Mouse (Mus musculus) cerebellum, postnatal 10 days (tissue): ENCODE results near the gene Cacng8.

Source experiments
- DNase-seq, 2 experiments: peaks; one replicate each; pipeline ENCODE4 v3.0.0; 2021; ENCODE audit warnings: mixed read lengths in 2 of 2

The Cacng8 gene

GRCm38 (mm10) chr7:3439984-3440383 is 49.5 kb downstream of the Cacng8 start:
- DNase-seq: no peak

DNA sequence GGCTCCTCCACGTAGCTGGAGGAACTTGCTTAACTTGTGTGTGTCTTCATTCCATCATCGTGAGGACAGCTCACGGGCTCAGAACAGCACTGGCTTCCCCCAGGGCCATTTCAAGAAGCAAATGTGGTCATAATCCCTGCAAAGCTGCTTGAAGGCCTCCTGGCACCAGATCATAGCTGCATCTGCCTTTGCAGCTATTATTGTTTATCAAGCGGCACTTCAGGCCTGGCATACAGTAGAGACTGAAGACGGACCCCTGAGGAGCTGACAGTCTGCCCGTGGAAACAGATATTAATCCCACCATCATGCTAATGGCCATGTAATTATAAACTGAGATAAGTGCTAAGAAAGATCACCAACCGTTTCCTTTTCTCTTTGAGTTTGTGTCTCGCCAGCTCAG is 50.0 kb downstream of the Cacng8 start:
- DNase-seq: peak; percentile 35 to 51

DNA sequence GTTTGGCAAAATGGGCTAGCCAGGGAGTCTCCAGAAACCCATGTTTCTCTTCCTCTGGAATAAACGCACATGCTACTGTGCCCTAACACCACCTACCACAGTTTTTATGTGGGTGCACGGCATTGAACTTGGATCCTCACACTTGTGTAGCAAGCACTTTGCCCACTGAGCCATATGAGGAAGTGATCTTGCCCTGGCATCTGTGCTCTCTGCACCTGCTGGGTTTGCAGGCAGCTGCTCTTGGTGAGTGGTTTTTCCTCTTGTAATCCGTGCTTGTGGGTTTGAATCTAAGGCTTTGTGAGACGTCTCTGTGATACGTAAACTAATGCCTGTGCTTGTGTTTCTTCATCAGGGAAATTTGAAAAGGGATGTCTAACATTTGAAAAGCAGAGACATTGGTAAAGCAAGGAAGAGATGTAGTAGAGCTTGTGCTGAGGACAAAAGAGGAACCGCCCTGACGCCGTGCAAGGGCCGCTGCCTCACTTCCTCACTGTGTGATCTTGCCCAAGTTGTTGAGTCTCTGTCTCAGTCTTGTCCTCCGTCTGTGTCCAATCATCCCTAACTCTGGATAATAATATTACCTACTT is 52.1 kb downstream of the Cacng8 start:
- peak in 1 of 2 experiments; percentile 16 for DNase-seq

DNA sequence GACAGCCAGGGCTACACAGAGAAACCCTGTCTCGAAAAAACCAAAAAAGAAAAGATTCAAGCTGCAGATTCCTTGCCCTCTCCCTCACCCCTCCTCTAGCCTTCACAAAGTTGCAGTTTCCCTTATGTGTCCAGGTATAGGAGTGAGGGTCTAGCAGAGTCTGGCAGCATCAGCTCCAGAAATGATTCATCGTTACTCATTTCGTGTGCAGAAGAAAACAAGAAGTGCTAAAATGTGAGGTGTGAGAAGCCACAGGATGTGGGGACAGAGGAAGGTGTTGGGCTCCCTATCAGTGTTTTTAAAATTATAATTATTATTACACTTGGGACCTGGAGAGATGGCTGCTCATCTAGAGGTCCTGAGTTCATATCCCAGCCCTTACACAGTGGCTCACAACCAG is 54.2 kb downstream of the Cacng8 start:
- DNase-seq: no peak

DNA sequence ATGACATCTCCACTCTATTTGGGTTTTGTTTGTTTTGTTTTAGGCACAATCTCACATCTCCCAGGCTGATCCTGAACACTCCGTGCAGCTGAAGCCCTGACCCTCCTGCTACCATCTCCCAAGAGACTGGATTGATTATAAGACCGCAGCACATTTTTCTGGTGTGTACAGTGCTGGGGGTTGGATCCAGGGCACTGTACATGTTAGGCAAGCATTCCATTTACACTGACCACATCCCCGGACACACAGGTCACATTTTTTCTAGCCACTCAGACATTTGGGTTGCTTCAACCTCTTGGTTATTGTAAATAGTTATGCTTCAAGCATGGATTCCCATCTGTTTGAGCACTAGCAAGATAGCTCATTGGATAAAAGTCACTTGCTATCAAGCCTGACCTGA is 56.1 kb downstream of the Cacng8 start:
- DNase-seq: no peak

DNA sequence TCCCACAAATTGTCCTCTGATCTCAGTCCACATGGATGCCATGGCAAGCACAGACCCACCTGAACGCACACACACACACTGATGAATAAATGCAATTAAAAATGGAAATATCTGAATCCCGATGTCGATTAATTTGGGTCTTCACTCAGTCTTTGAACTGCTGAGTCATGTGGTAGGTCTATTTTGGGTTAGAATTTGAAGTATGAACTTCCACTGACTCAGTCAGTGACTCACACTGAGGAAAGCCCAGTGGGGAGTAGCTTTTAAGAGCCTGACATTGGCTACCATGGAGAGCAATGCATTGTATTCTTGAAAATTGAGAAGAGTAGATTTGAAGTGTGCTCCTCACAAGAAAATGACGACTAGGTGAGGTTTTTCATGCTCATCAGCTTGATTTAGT is 56.5 kb downstream of the Cacng8 start:
- DNase-seq: no peak

- peak; percentile 91 to 93 for DNase-seq
Measured at GRCm38 (mm10) chr7:3448737-3449454, 58.4 kb downstream of the Cacng8 start.

DNA sequence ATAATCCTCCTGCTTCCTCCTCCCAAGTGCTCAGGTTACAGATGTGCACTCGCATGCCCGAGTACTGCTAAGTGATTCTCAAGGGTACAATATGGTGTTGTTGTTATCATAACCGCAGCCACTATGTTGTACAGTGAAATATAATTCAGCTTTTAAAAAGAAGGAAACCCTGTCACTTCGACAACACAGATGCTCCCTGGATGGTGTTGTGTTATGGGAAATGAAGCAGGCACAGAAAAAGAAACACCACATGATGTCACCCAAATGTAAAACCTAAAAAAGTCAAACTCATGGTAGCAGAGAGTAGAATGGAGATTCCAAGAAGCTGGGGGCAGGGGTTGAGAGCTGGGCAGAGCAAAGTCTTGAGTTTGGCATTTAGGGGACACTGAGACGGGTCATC is 60.2 kb downstream of the Cacng8 start:
- no peak for DNase-seq

DNA sequence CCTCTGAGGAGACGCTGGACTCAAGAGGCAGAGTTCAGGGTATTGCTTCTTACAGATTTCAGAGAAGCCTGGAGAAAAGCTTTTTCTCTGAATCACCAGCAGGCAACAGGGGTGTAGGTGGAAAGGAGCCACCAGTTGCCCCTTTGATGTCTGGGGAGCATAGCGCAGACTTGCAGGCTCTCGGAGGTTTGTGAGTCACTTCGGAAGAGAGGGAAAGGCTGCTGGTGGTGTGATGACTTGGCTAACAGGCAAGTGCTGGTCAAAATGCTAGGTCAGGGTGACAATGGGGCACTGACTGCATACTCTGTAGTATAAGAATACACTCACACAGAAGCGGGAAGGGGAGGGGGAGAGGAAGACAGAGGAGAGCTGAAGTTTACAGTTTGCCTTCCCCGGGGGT is 60.7 kb downstream of the Cacng8 start:
- no peak for DNase-seq

DNA sequence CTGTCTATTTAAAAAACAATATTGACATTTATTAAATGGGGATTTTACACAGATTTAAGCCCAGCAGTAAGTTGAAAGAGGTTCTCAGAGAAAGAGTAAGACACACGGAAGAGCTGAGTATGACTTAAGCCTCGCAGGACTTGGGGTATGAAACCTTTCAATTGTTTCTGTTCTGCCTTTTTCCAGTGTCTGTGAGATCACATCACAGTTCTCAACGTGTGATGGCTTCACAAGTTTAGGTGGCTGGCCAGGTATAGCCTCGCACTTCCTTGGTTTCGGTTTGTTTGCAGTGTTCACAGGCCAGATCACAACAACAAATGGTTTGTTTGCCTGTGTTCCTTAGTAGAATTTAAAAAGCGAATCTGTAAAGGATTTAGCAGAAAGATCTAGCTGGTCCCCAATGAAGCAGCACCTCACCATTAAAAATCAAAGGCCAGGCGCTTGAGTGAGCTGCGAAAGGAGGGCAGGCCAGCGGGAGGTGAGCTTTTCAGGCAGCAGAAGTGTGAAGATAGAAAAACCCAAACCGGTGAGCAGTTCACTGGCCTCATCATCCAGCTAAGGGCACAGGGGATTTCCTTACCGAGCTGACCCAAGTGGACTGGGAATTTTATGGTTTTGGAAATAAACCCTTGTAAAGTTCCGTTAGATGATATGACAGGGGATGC is 62.5 kb downstream of the Cacng8 start:
- no peak for DNase-seq

DNA sequence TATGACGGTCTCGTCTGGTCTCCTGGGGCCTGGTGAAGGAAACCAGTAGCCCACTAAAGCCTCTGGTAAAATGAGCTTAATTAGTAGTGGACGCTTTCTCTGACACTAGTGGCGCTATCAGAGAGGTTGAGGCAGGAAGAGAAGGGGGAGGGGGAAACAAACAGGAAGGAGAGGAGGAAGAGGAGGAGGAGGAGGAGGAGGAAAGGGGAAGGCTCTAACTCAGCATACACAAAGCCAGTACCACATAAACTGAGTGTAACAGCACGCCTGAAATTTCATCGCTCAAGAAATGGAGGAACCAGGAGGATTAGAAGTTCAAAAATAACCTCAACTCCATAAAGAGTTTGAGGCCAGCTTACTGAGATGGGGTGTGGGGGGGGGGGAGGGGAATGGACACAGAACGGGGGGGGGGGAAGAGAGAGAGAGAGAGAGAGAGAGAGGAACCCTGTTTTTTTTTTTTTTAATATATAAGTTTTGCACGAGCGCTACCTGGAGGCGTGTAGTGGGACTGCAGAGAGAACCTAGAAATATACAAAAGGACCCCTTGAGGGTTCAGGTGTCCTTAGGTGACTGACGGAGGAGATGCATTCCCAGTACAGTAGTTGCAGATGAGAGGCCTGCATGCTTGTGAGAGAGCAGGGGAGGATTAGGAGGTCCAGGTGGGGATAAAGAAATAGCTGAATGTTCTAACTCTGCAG is 63.2 kb downstream of the Cacng8 start:
- peak in 1 of 2 experiments; percentile 12 for DNase-seq

DNA sequence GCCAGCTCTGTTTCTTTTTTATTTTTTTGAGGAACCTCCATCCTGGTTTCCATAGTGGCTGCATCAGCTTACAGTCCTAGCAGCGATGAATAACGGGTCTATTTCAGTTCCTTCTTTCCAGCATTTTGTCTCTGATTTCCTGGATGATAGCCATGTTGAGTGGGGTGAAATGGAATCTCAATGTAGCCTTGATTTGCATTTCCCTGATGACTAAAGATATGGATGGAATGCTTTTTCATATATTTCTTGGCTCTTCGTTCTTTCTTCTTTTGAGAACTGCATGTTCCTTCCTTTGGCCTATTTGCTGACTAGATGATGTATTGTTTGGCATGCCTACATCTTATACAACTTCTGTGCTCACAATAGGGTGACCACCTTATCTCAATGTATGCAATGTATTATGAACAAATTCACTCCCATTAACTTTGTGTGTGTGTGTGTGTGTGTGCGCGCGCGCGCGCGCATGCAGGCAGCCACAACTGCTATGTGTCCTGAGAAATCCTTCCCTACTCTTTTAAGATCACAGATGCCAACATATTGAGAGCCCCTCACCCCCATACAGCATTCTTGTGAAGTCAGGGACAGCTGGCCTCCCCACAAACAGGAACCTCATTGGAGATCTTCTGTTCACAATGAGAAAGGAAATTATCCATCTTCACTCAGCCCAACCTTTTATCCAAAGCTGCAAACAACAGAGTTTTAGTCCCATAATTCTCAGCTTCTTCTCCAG is 66.8 kb downstream of the Cacng8 start:
- DNase-seq: no peak

GRCm38 (mm10) chr7:3457841-3458217 is 67.3 kb downstream of the Cacng8 start:
- no peak for DNase-seq

DNA sequence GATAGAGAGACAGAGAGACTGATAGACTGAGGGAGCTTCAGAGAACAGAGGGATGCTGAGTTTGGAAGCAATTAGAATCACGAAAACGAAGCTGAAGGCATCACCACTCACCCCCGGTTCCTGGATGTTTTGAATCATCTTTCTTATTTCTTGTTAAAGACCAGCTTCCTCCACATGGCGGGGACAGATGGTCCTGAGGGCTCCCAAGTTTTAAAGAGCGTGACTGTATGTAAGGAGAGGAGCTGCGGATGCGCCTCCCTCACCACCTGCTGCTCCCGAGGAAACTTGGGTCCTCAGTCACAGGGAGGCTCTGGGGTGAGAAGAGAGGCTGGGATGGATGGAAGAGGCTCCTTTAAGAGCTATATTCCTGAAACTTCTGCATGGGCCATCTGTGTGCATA is 69.8 kb downstream of the Cacng8 start:
- DNase-seq: no peak

- DNase-seq: no peak
Measured at GRCm38 (mm10) chr7:3463306-3463705, 72.8 kb downstream of the Cacng8 start.
